Mouse (Mus musculus): ENCODE measurements around the gene Cobll1. TPM values are rescaled to one million over a fixed set of nuclear protein-coding genes. Genes with fewer than 3 reads are reported as not detected.

Cobll1 gene
- polyA plus RNA-seq, 1 experiment from 2014 or later, result 4.3 TPM

DNA sequence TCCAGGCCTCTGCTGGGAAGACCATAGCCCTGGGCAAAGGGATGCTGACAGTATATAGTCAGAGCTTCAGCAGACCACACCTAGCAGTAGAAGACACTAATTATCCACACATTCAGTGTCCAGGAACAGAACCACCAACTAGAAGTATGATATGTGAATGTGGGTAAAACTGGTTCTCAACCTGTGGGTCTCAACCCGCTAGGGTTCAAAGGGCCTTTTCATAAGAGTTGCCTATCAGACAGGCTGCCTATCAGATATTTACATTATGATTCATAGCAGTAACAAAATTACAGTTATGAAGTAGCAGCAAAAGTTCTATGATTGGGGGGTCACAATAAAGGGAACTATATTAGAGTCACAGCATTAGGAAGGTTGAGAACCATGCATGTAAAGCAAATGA lies 24.6 kb downstream of the Cobll1 start:
- Histone ChIP-seq H3K9ac (no peak overlapping the region), H3K27ac (no peak overlapping the region), H3K4me1 (replicated peaks; ENCODE audit: control insufficient read depth, insufficient read depth, low read length) (no peaks in the 10 kb centered on the region), H3K9me3 (ENCODE audit: control insufficient read depth, low read length) (no peaks in the 10 kb centered on the region), H3K36me3 (replicated peaks; ENCODE audit: control insufficient read depth, insufficient read depth) (no peaks in the 10 kb centered on the region), H3K4me2 (replicated peaks) (no peak overlapping the region), H3K4me3 (replicated peaks; ENCODE audit: low read length) (no peak overlapping the region), H3K27me3 (ENCODE audit: control insufficient read depth, insufficient read depth, low read length) (no peaks in the 10 kb centered on the region)
- WGBS, result 100% methylated on average over 1 of the region's 1 CpGs
- no peak for ATAC-seq (ENCODE audit: low FRiP score)
- DNase-seq (ENCODE audit: low spot score), result no peak

DNA sequence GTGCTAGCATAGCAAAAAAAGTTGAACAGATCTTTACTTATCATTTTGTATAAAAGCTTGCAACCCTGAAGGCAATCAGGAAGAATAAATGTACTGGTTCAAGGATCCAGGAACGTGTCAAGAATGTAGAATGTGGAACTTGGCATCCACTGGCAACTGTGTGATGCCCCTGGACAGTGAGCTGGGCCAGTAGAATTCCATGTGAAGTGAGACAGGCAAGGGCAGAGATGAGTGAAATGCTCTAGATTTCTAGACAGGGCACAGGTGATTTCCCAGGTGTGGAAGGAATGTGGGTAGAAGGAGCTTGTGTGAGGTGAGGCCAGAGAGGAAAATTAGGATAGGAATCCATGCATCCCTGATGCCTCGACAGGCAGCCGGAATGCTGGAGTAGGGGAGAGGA lies 25.5 kb downstream of the Cobll1 start:
- no peak for DNase-seq (ENCODE audit: low spot score)
- Histone ChIP-seq H3K4me2 (replicated peaks) (no peak overlapping the region), H3K4me3 (replicated peaks; ENCODE audit: low read length) (no peak overlapping the region), H3K4me1 (replicated peaks; ENCODE audit: control insufficient read depth, insufficient read depth, low read length) (no peaks in the 10 kb centered on the region), H3K27ac (no peak overlapping the region), H3K36me3 (replicated peaks; ENCODE audit: control insufficient read depth, insufficient read depth) (no peaks in the 10 kb centered on the region), H3K9ac (no peak overlapping the region), H3K9me3 (ENCODE audit: control insufficient read depth, low read length) (no peaks in the 10 kb centered on the region), H3K27me3 (ENCODE audit: control insufficient read depth, insufficient read depth, low read length) (no peaks in the 10 kb centered on the region)
- 97% methylated on average over 3 of the region's 3 CpGs for WGBS
- no peak for ATAC-seq (ENCODE audit: low FRiP score)

DNA sequence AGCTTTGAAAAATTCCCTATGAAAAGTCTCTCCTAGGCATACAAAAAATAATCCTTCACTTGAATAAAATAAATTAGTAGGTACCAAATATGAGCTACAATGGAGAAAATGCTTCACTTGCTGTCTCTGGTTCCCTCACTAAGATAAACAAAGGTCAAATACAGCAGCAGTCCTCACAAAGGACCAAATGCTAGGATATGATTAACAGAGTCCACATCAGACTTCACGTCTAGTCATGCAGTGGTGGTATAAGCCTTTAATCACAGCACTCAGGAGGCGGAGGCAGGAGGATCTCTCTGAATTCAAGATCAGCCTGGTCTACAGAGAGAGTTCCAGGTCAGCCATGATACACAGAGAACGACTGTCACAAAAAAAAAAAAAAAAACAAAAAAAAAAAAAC lies 27.6 kb downstream of the Cobll1 start:
- Histone ChIP-seq H3K4me3 (replicated peaks; ENCODE audit: low read length) (no peak overlapping the region), H3K36me3 (replicated peaks; ENCODE audit: control insufficient read depth, insufficient read depth) (no peaks in the 10 kb centered on the region), H3K9me3 (ENCODE audit: control insufficient read depth, low read length) (no peaks in the 10 kb centered on the region), H3K9ac (no peak overlapping the region), H3K27me3 (ENCODE audit: control insufficient read depth, insufficient read depth, low read length) (no peaks in the 10 kb centered on the region), H3K27ac (no peak overlapping the region), H3K4me1 (replicated peaks; ENCODE audit: control insufficient read depth, insufficient read depth, low read length) (no peaks in the 10 kb centered on the region), H3K4me2 (replicated peaks) (no peak overlapping the region)
- WGBS, result 91% methylated on average over 3 of the region's 3 CpGs
- no peak for DNase-seq (ENCODE audit: low spot score)
- ATAC-seq (ENCODE audit: low FRiP score), result no peak

DNA sequence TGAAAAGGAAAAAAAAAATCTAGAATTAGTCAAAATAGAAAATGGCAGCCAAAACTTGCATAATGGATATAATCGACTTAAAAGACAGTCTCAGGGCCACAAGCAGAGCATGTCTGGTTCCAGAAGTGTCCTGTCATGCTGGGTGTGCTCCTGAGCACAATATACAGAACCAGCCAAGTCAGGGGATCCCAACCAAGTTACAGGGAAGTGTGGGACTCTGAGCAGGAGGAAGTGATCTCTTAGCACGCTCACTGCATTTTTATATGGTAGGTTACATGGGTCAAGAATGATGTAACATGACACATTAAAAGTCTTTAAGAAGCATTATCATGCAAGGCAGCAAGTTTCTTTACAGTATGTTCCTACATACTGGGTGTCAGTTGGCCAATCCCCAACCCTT lies 31.5 kb downstream of the Cobll1 start:
- Histone ChIP-seq H3K9ac (no peak overlapping the region), H3K27ac (no peak overlapping the region), H3K9me3 (ENCODE audit: control insufficient read depth, low read length) (no peaks in the 10 kb centered on the region), H3K4me3 (replicated peaks; ENCODE audit: low read length) (no peak overlapping the region), H3K4me1 (replicated peaks; ENCODE audit: control insufficient read depth, insufficient read depth, low read length) (no peaks in the 10 kb centered on the region), H3K36me3 (replicated peaks; ENCODE audit: control insufficient read depth, insufficient read depth) (no peaks in the 10 kb centered on the region), H3K4me2 (replicated peaks) (no peak overlapping the region), H3K27me3 (ENCODE audit: control insufficient read depth, insufficient read depth, low read length) (no peaks in the 10 kb centered on the region)
- DNase-seq (ENCODE audit: low spot score), result no peak
- no peak for ATAC-seq (ENCODE audit: low FRiP score)
- WGBS, result 89% methylated on average over 2 of the region's 2 CpGs

DNA sequence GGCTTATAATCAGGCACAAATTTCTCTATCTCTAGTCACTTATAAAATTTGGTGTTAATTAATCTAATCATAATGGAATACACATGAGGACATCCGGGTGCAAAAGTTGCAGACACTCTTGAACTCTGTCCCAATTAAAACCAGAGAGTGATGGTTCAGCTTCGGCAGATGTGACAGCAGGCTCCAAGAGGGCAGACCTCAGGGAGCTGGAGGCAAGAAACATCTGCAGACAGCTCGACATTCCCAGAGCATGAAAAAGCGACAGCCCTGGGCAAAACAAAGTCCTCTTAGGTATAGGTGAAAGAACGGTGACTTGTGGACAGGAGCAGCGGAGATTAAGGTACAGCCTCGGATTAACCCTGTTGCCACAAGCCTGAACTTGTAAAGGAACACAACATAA lies 35.5 kb downstream of the Cobll1 start:
- WGBS, result 74% methylated on average over 7 of the region's 7 CpGs
- H3K4me3 ChIP-seq (replicated peaks; ENCODE audit: low read length), result no peak overlapping the region
- no peaks in the 10 kb centered on the region for H3K9me3 ChIP-seq (ENCODE audit: control insufficient read depth, low read length)
- H3K27ac ChIP-seq, result no peak overlapping the region
- no peaks in the 10 kb centered on the region for H3K36me3 ChIP-seq (replicated peaks; ENCODE audit: control insufficient read depth, insufficient read depth)
- H3K9ac ChIP-seq, result no peak overlapping the region
- no peaks in the 10 kb centered on the region for H3K4me1 ChIP-seq (replicated peaks; ENCODE audit: control insufficient read depth, insufficient read depth, low read length)
- no peak for DNase-seq (ENCODE audit: low spot score)
- H3K27me3 ChIP-seq (ENCODE audit: control insufficient read depth, insufficient read depth, low read length), result no peaks in the 10 kb centered on the region
- no peak overlapping the region for H3K4me2 ChIP-seq (replicated peaks)
- ATAC-seq (ENCODE audit: low FRiP score), result no peak

DNA sequence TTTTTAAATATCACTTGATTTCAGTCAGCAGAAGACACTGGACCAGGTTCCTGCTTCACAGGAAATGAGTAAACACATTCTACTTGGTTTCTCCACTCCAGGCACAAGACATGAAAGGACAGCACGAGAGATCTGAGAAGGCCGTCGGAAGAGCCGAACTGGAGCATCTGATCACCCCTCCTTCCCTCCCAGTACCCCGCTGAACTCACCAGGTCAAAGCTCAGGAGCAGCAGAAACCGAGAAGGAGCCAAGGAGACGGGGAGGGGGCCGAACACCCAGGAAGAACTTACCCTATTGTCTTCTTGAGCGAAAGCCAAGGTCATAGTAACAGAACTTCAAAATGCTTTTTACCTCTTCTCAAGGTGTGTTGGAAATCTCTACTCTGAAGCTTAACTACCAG lies 39.5 kb downstream of the Cobll1 start:
- no peak overlapping the region for H3K27ac ChIP-seq
- no peak overlapping the region for H3K4me3 ChIP-seq (replicated peaks; ENCODE audit: low read length)
- H3K9me3 ChIP-seq (ENCODE audit: control insufficient read depth, low read length), result 0 out of 2 replicates have a peak, but pooled peaks cover 6% of the 10 kb centered on the region
- DNase-seq (ENCODE audit: low spot score), result no peak
- 86% methylated on average over 9 of the region's 9 CpGs for WGBS
- H3K36me3 ChIP-seq (replicated peaks; ENCODE audit: control insufficient read depth, insufficient read depth), result no peaks in the 10 kb centered on the region
- no peak overlapping the region for H3K4me2 ChIP-seq (replicated peaks)
- no peak for ATAC-seq (ENCODE audit: low FRiP score)
- H3K9ac ChIP-seq, result no peak overlapping the region
- no peaks in the 10 kb centered on the region for H3K27me3 ChIP-seq (ENCODE audit: control insufficient read depth, insufficient read depth, low read length)
- H3K4me1 ChIP-seq (replicated peaks; ENCODE audit: control insufficient read depth, insufficient read depth, low read length), result no peaks in the 10 kb centered on the region

DNA sequence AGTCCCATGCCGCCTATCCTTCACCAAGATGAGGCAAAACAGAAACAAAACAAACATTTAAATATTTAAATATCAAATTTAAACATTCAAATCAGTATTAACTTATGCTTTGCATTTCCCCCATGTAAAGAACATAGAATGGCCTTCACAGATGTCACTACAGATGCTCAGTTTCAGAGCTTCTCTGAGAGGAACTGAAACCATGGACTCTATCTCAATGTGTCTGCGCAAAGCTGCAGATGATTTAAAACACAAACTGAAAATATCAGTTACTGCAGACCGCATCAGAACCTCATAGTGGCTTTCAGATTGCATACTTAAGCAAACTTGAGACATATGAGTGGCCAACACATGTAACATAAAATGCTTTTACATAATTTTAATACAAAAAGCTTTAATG lies 40.6 kb downstream of the Cobll1 start:
- Histone ChIP-seq H3K27me3 (ENCODE audit: control insufficient read depth, insufficient read depth, low read length) (no peaks in the 10 kb centered on the region), H3K4me1 (replicated peaks; ENCODE audit: control insufficient read depth, insufficient read depth, low read length) (no peaks in the 10 kb centered on the region), H3K27ac (no peak overlapping the region), H3K4me2 (replicated peaks) (no peak overlapping the region), H3K9ac (no peak overlapping the region), H3K36me3 (replicated peaks; ENCODE audit: control insufficient read depth, insufficient read depth) (no peaks in the 10 kb centered on the region), H3K4me3 (replicated peaks; ENCODE audit: low read length) (no peak overlapping the region), H3K9me3 (ENCODE audit: control insufficient read depth, low read length) (0 out of 2 replicates have a peak, but pooled peaks cover 6% of the 10 kb centered on the region)
- ATAC-seq (ENCODE audit: low FRiP score) (no peak), DNase-seq (ENCODE audit: low spot score) (no peak)
- 96% methylated on average over 3 of the region's 3 CpGs for WGBS

DNA sequence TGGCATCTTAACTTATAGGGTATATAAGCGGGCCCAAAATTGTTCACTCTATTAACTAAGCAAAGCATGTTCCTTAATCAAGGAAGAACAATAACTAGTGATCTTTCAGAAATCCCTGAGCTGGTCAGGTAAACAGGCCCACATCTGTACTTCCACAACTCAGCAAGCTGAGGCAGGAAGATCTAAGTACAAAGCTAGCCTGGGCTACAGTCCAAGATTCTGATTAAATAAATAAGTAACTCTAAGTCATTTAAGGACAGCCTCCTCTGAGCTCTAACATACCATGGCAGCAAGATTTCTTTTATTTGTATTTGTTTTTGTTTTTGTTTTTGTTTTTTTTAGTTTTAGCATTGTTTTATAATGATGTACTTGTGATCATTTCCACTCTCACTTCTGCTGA lies 42.2 kb downstream of the Cobll1 start:
- H3K36me3 ChIP-seq (replicated peaks; ENCODE audit: control insufficient read depth, insufficient read depth), result no peaks in the 10 kb centered on the region
- H3K27me3 ChIP-seq (ENCODE audit: control insufficient read depth, insufficient read depth, low read length), result no peaks in the 10 kb centered on the region
- H3K4me1 ChIP-seq (replicated peaks; ENCODE audit: control insufficient read depth, insufficient read depth, low read length), result no peaks in the 10 kb centered on the region
- 100% methylated on average over 1 of the region's 1 CpGs for WGBS
- no peak overlapping the region for H3K9ac ChIP-seq
- H3K9me3 ChIP-seq (ENCODE audit: control insufficient read depth, low read length), result 0 out of 2 replicates have a peak, but pooled peaks cover 6% of the 10 kb centered on the region
- H3K4me3 ChIP-seq (replicated peaks; ENCODE audit: low read length), result no peak overlapping the region
- ATAC-seq (ENCODE audit: low FRiP score) (no peak), DNase-seq (ENCODE audit: low spot score) (no peak)
- no peak overlapping the region for H3K27ac ChIP-seq
- H3K4me2 ChIP-seq (replicated peaks), result no peak overlapping the region

DNA sequence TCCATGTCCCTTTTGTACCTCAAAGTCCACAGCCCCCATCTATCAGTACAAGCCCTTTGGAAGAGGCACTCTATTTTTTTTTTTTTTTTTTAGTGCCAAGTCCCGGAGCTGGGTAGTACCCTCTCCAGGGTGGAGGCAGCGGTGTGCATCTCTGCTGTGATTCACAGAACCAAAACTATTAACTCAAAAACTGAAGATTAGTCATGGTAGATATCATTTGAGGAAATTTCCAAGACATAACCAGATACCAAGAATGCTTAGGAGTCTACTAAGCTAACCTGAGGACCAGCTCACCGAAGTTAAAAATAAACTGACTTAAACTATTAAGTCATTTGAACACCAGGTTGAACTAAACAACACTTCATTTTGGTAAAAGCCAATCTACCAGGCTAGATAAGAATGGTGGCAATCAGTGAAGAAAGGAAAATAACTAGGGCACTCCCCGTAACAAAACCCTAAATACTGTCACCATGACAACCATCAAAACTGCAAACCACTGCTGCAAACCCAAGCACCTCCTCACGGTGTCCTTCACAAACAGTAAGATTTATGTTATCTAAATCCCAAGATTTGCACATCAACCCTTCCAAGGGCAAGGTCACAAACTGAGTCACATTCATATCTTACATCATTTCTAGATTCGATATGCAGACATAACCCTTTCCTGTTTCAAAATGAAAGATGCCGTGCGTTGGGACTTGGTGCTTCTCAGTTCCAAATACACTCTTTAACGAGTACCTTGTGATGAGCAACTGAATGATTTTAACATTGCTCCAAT lies 43.8 kb downstream of the Cobll1 start:
- 84% methylated on average over 9 of the region's 9 CpGs for WGBS
- Histone ChIP-seq H3K9ac (no peak overlapping the region), H3K4me3 (replicated peaks; ENCODE audit: low read length) (no peak overlapping the region), H3K4me1 (replicated peaks; ENCODE audit: control insufficient read depth, insufficient read depth, low read length) (no peaks in the 10 kb centered on the region), H3K4me2 (replicated peaks) (no peak overlapping the region), H3K27me3 (ENCODE audit: control insufficient read depth, insufficient read depth, low read length) (no peaks in the 10 kb centered on the region), H3K9me3 (ENCODE audit: control insufficient read depth, low read length) (0 out of 2 replicates have a peak, but pooled peaks cover 6% of the 10 kb centered on the region), H3K36me3 (replicated peaks; ENCODE audit: control insufficient read depth, insufficient read depth) (no peaks in the 10 kb centered on the region), H3K27ac (no peak overlapping the region)
- ATAC-seq (ENCODE audit: low FRiP score) (no peak), DNase-seq (ENCODE audit: low spot score) (no peak)

Measured in hindbrain, embryonic 14.5 days (tissue).